Mouse (Mus musculus) bone marrow macrophage, adult 2 months (primary cell): Measurements from ENCODE around the gene Plekha3.

Experiments used
- CTCF ChIP-seq: IDR thresholded peaks from 2 replicates; pipeline ENCODE4 v1.5.1; 2012; ENCODE audit warnings: low read depth, mild to moderate bottlenecking, low read length, moderate library complexity
- POLR2A ChIP-seq: IDR thresholded peaks from 2 replicates; pipeline ENCODE4 v1.6.1; 2012; ENCODE audit warnings: mild to moderate bottlenecking, low read depth, low read length, borderline replicate concordance

DNA sequence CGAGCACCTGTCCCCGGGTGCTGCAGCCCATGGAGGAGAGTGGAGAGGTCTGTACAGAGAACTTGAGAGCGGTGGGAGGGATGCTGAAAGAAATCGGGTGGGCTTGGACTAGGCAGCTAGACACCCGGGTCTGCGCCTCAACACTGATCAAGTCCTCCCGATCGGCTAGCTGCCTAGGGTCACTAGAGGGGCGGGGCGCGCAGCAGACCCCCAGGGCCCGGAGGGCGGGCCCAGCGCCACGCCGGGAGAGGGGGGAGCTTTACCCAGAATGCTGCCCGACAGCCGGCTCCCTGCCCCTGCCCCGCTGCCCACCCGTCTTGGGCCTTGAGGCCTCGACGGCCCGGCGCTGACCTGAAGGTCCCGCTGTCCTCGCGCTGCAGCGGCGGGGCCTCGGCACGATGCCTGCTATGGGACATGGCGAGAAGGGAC is 27.6 kb upstream of the Plekha3 start:
- TF ChIP-seq POLR2A: no peak
- TF ChIP-seq CTCF: no peak
